Mouse (Mus musculus) ES-Bruce4 (cell line): ENCODE results near the gene Gsdmc3.

Source experiments
- CTCF ChIP-seq: IDR thresholded peaks from one replicate; pipeline ENCODE4 v1.8.1; 2011; ENCODE audit warnings: low read depth, low read length
- EP300 ChIP-seq: IDR thresholded peaks from 2 replicates; pipeline ENCODE4 v1.6.1; 2011; ENCODE audit warnings: low read depth, low read length; ENCODE audit not compliant: insufficient read depth
- POLR2A ChIP-seq: IDR thresholded peaks from one replicate; pipeline ENCODE4 v1.8.1; 2011; ENCODE audit warnings: low read length; ENCODE audit not compliant: insufficient read depth

GRCm38 (mm10) chr15:63926201-63926600 lies 47.8 kb upstream of the Gsdmc3 start:
- TF ChIP-seq CTCF (no peak), EP300 (no peak), POLR2A (no peak)
